Mouse (Mus musculus) midbrain, embryonic 10.5 days (tissue): Measurements from ENCODE around the gene Ntsr1. TPM values are rescaled to one million over a fixed set of nuclear protein-coding genes. Genes with fewer than 3 reads are reported as not detected.

Source experiments
- DNase-seq: peaks from one replicate; pipeline ENCODE4 v3.0.0-alpha.2; 2017; ENCODE audit warnings: low spot score
- H3K27ac ChIP-seq: fragments of 300-500 bp; sonication (generic); replicated peaks from 2 replicates; pipeline ENCODE4 v1.5.1; 2016; ENCODE audit warnings: mild to moderate bottlenecking
- H3K27me3 ChIP-seq: fragments of 300-500 bp; sonication (generic); 2 replicates; pipeline ENCODE4 v1.6.1; 2016; ENCODE audit warnings: low read depth, mild to moderate bottlenecking; ENCODE audit not compliant: poor library complexity, severe bottlenecking
- H3K36me3 ChIP-seq: fragments of 300-500 bp; sonication (generic); 2 replicates; pipeline ENCODE4 v1.6.1; 2016; ENCODE audit warnings: mild to moderate bottlenecking, moderate library complexity
- H3K4me1 ChIP-seq: fragments of 300-500 bp; sonication (generic); 2 replicates; pipeline ENCODE4 v1.6.1; 2016
- H3K4me3 ChIP-seq: fragments of 300-500 bp; sonication (generic); 2 replicates; pipeline ENCODE4 v1.5.1; 2016; ENCODE audit warnings: mild to moderate bottlenecking, moderate library complexity
- H3K9me3 ChIP-seq: fragments of 300-500 bp; sonication (generic); replicated peaks from 2 replicates; pipeline ENCODE4 v1.6.1; 2016; ENCODE audit warnings: mild to moderate bottlenecking
- WGBS: fragments of 180-500 bp; shearing (Covaris S2); methylation state at CpG from one replicate; pipeline ENCODE4 v1.1.7; 2016; 5-methylcytosine and 5-hydroxymethylcytosine counted together
- polyA plus RNA-seq: library from polyadenylated mRNA; unstranded; fragments of >200 nt; fragmentation: Nextera tagmentation; extraction: Ambion mirVana; gene quantifications from 2 replicates; pipeline ENCODE4 v1.2.1, GENCODE M21; 2016

Ntsr1 gene
- polyA plus RNA-seq, 1 experiment from 2014 or later = 0.10 TPM

DNA sequence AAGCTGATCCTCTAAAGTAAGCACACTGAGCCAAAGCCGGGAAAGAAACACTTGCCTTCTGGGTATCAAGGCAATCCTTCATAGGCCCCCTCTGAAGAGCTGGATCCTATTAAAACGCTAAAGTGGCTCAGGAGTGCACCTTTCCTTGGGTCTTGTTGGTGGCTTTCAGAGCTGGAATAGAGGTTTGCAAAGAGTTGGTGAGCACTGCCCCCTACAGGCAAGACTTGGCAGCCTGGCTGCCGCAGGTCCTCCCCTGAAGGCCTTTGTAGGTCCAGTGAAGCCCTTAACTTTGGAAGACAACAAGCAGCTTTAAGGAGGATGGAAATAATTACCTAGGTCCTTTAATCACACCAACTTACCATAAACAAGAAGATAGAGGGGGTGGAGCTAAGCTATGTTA lies 78.9 kb downstream of the Ntsr1 start:
- Histone ChIP-seq H3K27me3 (peaks cover 25% of the 10 kb centered on the region), H3K27ac (no peak overlapping the region), H3K4me3 (no peak overlapping the region), H3K36me3 (no peaks in the 10 kb centered on the region), H3K4me1 (peaks cover 34% of the 10 kb centered on the region), H3K9me3 (no peaks in the 10 kb centered on the region)
- peak; percentile 75 for DNase-seq
- 5% methylated on average over 3 of the region's 3 CpGs for WGBS

DNA sequence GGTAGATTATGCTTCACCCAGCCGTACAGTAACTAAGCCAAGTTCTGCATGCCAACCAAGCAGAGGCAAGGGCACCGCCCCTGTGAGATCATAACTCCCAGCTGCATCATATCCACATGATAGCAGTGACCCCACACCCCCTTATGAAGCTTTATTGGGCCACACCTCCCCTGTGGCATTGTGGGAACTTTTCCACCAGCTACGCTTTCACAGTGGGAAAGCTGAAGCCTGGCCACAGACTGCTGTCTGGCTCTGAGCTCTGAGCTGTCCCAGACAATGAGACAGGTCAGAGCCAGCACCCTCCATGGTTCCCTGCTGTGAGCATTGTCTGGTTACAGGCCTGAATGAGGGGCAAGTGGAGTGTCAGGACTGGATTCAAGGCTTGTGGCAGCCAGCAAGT lies 81.2 kb downstream of the Ntsr1 start, which contains the start of gene Mrgbp:
Gene Mrgbp, plus strand, starts transcription at position 303 of the 400 bp plus-strand sequence.
- H3K4me1 ChIP-seq = peaks cover 49% of the 10 kb centered on the region
- no peaks in the 10 kb centered on the region for H3K9me3 ChIP-seq
- DNase-seq = no peak
- H3K36me3 ChIP-seq = peaks cover 22% of the 10 kb centered on the region
- H3K27ac ChIP-seq = no peak within 1 kb of the TSS
- no peak within 1 kb of the TSS for H3K4me3 ChIP-seq
- peaks cover 21% of the 10 kb centered on the region for H3K27me3 ChIP-seq
- WGBS = 85% methylated on average over 3 of the region's 3 CpGs

GRCm38 (mm10) chr2:180582481-180583153 lies 82.8 kb downstream of the Ntsr1 start:
- WGBS = under 1% methylated on average over 56 of the region's 57 CpGs
- Histone ChIP-seq H3K27ac (peak overlapping the region; percentile 98), H3K9me3 (no peaks in the 10 kb centered on the region), H3K4me3 (peak overlapping the region; percentile 96), H3K4me1 (peaks cover 35% of the 10 kb centered on the region), H3K36me3 (peaks cover 37% of the 10 kb centered on the region), H3K27me3 (peaks cover 21% of the 10 kb centered on the region)
- peak; percentile 95 for DNase-seq

DNA sequence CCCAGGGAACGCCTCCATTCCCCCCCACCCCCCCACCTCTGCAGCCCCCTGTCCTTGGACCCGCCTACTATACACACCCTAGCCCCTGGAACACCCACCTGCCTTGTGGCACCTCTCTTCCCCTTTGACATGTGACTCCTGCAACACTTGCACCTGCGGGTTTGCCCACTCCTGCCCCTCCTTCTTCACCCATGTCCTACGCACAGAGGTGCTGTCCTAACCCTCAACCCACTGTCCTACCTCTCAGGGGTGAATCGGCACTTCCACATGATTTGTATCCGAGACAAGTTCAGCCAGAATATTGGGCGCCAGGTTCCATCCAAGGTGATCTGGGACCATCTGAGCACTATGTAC lies 83.4 kb downstream of the Ntsr1 start:
- Histone ChIP-seq H3K36me3 (peaks cover 37% of the 10 kb centered on the region), H3K9me3 (no peaks in the 10 kb centered on the region), H3K27ac (peak overlapping the region; percentile 98), H3K4me1 (peaks cover 32% of the 10 kb centered on the region), H3K27me3 (peaks cover 21% of the 10 kb centered on the region), H3K4me3 (peak overlapping the region; percentile 96)
- 35% methylated on average over 7 of the region's 7 CpGs for WGBS
- DNase-seq = no peak

GRCm38 (mm10) chr2:180588736-180589122 lies 89.0 kb downstream of the Ntsr1 start:
- peaks cover 28% of the 10 kb centered on the region for H3K4me1 ChIP-seq
- no peaks in the 10 kb centered on the region for H3K27me3 ChIP-seq
- DNase-seq = no peak
- peak overlapping the region; percentile 89 for H3K4me3 ChIP-seq
- WGBS = 48% methylated on average over 6 of the region's 6 CpGs
- peak overlapping the region; percentile 94 for H3K27ac ChIP-seq
- H3K36me3 ChIP-seq = peaks cover 70% of the 10 kb centered on the region
- H3K9me3 ChIP-seq = no peaks in the 10 kb centered on the region

DNA sequence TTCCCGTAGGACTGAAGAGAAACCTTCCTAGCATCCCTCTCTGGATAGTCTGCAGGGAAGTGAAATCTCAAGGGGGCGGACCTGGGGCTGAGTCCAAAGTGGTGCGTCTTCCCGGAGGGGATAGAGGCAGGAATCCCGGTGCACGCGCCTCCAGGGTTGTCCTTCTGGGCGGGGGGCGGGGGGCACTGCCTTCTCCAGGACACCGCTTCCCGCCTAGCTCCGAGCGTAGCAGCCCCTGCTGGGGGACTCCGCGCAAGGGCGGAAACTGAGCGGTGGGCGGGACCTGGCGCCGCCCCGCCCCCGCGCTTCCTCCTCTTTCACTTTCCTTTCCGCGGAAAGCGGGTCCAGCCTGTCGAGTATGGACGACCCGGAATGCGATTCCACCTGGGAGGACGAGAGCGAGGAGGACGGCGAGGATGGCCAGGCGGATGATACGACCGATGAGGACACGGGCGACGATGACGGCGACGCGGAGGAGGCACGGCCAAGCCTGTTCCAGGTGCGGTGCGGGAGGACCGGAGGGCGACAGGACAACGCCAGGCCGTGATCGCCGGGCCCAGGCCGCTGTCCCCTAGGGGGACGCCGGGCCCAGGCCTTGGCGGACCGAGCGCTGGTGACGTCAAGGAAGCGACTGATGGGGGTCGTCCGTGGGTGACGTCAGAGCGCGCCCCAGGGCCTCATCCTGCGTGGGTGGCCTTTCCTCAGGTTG lies 89.5 kb downstream of the Ntsr1 start, which contains the start of gene Ogfr:
Gene Ogfr, plus strand, starts transcription at position 123 of the 709 bp plus-strand sequence.
- H3K36me3 ChIP-seq = peaks cover 71% of the 10 kb centered on the region
- H3K27ac ChIP-seq = peak within 1 kb of the TSS; percentile 94
- peaks cover 23% of the 10 kb centered on the region for H3K4me1 ChIP-seq
- peak within 1 kb of the TSS; percentile 89 for H3K4me3 ChIP-seq
- H3K9me3 ChIP-seq = no peaks in the 10 kb centered on the region
- peak; percentile 89 for DNase-seq
- 2% methylated on average over 67 of the region's 67 CpGs for WGBS
- H3K27me3 ChIP-seq = no peaks in the 10 kb centered on the region

Other genes starting within 250 kb of the Ntsr1 start
- gene Rps21, start 242.6 kb upstream of the Ntsr1 start, polyA plus RNA-seq = 409 and 515 TPM in 2 replicates
- 12.1 and 14.0 TPM in 2 replicates for gene Cables2, start 226.5 kb upstream of the Ntsr1 start, polyA plus RNA-seq
- gene Rbbp8nl, start 210.1 kb upstream of the Ntsr1 start, polyA plus RNA-seq = 0.11 TPM in 1 of 2 replicates, not detected in the other
- gene Gata5, start 165.3 kb upstream of the Ntsr1 start, polyA plus RNA-seq = 0.04 and 0.10 TPM in 2 replicates
- 5.3 and 6.7 TPM in 2 replicates for gene Slco4a1, start 43.7 kb upstream of the Ntsr1 start, polyA plus RNA-seq
- 39.7 and 41.2 TPM in 2 replicates for gene Mrgbp, start 81.3 kb downstream of the Ntsr1 start, polyA plus RNA-seq
- gene Ogfr, start 89.3 kb downstream of the Ntsr1 start, polyA plus RNA-seq = 104 and 107 TPM in 2 replicates
- 2.6 and 3.7 TPM in 2 replicates for gene Col9a3, start 97.8 kb downstream of the Ntsr1 start, polyA plus RNA-seq
- 0.22 and 0.26 TPM in 2 replicates for gene Tcfl5, start 142.7 kb downstream of the Ntsr1 start, polyA plus RNA-seq
- gene Dido1, start 210.0 kb downstream of the Ntsr1 start, polyA plus RNA-seq = 30.9 and 34.6 TPM in 2 replicates
- 50.2 TPM in 2 replicates for gene Gid8, start 210.1 kb downstream of the Ntsr1 start, polyA plus RNA-seq
- 0.43 and 0.57 TPM in 2 replicates for gene Slc17a9, start 225.3 kb downstream of the Ntsr1 start, polyA plus RNA-seq